Mouse (Mus musculus): ENCODE measurements around the gene Parvb.
A peak's percentile ranks its signal among the peaks of the same experiment; 100 is the strongest.

Gene Parvb

DNA sequence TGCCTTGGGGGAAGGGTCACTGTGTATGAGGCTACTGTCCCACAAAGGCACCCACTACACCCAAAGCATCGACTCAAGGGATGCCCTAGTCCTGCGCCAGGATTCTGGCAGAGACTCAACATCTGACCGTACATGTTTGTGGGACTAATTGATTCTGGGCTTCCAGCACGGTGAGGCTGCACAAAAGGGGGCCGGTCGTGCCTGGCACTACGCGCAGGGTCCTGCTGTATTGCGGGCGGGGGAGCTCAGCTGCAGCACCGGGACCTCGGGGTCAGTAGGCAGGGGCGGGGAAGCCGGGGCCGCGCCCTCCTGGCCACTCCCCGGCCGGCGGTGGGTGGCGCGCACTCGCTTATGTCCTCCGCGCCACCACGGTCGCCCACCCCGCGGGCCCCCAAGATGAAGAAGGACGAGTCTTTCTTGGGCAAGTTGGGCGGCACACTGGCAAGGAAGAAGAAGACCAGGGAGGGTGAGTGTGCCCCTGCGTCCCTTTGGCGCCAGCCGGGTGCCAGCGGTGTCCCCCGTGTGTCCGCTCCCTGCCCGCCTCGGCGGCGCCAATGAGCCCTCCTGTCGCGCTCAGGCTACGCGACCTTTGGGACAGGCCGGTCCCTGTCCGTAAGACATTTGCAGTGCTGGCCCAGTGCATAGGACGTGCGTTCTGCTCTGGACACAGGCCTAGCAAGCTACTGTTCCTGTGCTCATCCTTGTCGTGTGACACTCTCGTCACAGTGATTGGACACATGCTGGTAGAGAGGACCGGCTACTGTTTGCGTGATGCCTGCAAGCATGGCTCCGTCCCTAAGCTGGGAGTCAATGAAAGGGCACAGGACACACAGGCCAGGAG is at the start of gene Parvb:
Parvb (plus strand) TSS at position 323 of the 841 bp plus-strand sequence.
- peak; percentile 70 for DNase-seq

- DNase-seq, result no peak
Measured at GRCm38 (mm10) chr15:84183967-84184366, 47.9 kb upstream of the Parvb start.

GRCm38 (mm10) chr15:84186196-84186595 is 45.6 kb upstream of the Parvb start:
- no peak for DNase-seq

DNA sequence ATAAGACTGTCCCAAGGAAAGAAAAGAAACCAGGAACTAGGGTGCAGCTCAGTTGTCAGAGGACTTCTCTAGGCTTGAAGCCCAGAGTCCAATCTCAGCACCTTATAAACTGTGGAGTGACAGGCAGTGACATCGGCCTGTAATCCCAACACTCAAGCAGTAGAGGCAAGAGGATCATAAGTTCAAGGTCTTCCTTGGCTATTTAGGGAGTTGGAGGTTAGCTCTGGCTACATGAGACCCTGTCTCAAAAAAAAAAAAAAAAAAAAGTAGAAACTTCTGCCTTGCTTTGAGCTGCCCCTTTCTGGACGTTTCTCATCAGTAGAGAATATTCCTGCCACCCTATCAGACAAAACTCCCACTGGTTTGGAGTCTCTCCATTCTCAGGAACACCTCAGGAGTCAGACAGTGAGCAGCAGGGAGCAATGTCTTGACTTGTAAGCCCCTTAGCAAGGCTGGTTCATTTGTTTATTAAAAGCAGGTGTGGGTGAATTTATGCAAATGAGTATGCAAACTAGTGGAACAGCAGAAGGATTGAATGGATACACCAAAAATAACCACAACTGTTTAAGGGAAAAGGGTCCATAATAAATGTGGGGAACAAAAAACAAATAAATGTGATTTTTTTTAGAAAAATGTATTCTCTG is 42.8 kb upstream of the Parvb start:
- DNase-seq, result no peak

DNA sequence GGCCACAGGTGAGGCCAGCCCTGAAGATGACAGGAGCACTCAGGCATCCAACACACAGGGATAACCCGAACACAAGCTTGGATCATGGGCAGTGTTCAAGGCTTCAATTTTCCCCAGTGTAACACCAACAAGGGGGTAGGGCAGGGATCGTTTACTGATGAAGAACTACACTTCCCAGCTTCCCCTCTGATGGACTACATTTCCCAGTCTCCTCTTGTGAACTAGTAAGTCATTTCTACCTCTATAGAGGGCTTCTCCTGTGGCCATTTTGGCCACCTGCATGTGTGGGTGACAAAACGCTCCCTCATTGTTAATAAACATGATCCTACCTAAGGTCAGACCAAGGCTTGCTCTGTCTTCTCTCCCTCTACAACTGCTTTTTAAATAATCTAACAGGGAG is 42.0 kb upstream of the Parvb start:
- DNase-seq, result peak; percentile 40

DNA sequence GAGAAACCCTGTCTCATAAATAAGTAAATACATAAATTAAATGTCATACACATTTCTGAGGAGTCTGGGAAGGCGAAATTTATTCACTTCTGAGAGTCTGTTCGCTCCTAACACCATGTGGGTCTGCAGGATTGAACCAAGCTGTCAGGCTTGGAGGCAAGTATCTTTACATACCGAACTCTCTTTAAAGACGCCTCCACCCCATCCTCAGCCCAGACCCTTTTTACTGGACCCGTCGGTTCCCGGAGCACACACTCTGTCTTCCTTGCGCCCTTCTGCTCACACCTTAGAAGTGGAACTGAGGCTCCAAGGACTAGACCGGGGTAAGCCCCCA is 40.2 kb upstream of the Parvb start:
- DNase-seq, result no peak

DNA sequence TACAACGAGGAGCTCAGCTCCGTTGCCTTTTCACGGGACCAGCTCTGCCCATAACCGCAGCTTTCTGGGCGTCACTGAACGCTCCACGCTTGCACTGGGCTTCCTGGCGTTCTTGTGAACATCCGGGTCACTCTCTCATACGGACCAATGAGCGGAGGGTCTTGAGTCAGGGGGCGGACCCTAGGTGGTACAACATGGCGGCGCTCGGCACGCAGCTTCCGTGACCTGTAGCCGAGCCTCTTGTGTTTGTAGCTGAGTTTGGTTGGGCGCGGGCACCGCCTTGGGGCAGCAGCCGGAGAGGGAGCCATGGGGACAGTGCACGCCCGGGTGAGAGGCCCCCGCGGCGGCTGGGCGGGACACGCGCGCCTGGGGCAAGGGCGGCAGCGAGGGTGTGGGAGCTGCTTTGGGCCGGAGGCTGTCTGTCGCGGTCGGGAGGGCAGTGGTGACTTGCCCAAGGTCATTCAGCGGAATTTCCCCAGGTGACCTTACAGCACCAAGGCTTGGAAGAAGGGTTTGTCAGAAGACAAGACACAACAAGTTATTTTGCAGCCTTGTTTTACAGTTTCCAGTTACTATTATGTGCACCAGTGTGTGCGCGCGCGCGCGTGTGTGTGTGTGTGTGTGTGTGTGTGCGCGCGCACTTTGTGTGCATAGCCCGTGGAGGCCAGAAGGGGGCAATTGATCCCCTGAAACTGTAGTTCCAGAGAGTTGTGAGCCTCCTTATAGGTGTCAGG is 39.6 kb upstream of the Parvb start, which contains the start of gene Samm50:
Samm50 (plus strand) TSS at position 184 of the 734 bp plus-strand sequence.
- DNase-seq, result peak; percentile 96

- DNase-seq, result no peak
Measured at GRCm38 (mm10) chr15:84196486-84197165, 35.2 kb upstream of the Parvb start.

DNA sequence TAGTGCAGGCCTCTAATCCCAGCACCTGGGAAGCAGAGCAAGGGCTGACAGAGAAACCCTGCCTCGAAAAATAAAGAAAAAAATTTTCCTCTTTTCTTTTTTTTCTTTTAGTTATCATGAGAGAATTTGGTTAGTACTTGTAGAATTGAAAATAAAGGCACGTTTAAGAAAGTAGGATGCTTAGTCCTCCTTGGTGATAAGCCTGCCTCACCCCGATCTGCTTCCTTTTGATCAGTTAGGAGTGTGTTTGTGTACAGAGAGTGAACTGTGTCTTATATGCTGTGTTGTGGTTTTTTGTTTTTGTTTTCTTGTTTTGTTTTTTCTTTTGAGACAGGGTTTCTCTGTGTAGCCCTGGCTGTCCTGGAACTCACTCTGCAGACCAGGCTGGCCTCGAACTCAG is 24.5 kb upstream of the Parvb start:
- DNase-seq, result no peak

DNA sequence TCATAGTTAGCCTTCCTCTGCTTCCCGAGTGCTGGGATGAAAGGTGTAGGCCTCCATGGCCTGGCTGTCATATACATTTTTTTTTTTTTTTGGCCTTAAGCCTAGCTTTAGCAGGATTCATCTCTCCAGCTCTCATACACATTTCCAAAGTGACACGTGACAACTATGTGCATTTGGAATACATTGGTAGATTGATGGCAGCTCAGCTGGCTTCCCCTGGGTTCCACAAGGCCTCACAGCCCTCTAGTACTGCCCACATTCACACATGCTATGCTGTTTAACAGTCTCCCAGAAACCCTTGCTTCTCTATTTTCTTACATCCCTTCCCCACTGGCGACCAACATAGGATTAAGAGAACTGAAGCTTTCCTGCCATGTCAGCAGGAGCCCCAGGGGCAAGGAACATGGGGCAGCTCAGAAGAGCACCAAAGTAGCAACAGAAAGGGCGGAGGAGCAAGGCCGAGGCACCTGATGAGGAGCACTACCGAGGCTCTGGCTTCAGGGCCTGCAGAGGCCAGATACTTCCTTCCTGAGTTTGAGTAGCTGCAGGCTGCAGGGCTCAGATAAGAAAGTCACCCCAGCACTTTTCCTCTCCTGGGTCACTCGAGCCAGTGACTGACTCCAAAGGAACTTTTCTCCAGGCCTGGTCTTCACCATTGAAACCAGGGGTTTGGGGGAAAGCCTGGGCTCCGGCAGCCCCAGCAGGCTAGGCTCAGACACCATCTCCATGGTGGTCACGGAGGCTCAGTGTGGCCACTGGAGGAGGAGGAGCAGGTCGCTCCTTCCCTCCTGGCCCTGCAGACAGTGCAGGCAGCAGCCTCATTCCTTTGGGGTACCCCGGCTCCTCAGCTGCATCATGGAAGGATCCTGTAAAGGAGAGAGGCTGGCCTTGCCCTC is 22.1 kb upstream of the Parvb start:
- DNase-seq, result peak; percentile 50

- DNase-seq, result no peak
Measured at GRCm38 (mm10) chr15:84210461-84210860, 21.4 kb upstream of the Parvb start.

- no peak for DNase-seq
Measured at GRCm38 (mm10) chr15:84210941-84211340, 20.9 kb upstream of the Parvb start.

DNA sequence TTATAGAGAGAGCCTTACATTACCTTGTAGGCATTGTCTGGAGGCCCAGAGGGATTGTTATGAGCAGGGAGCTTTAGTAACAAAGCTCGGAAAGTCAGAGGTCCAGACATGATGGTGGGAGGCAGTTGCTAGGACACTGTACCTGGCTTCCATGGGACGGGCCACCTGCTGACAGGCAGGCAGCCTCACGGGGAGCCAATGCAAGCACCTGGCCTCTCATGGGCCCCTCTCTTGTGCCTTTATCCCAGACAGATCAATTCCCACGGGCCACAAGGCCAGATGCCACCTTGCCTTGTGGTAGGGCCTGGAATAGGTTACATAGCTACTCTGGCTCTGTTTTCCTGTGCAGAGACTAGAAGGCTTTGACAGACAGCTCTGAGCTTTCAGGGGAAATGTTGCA is 20.3 kb upstream of the Parvb start:
- DNase-seq, result no peak

GRCm38 (mm10) chr15:84212031-84212755 is 19.6 kb upstream of the Parvb start:
- DNase-seq, result peak; percentile 84

GRCm38 (mm10) chr15:84212756-84213105 is 19.1 kb upstream of the Parvb start:
- DNase-seq, result no peak

GRCm38 (mm10) chr15:84213162-84213739 is 18.6 kb upstream of the Parvb start:
- no peak for DNase-seq

- no peak for DNase-seq
Measured at GRCm38 (mm10) chr15:84214476-84214875, 17.4 kb upstream of the Parvb start.

- DNase-seq, result no peak
Measured at GRCm38 (mm10) chr15:84215273-84215672, 16.6 kb upstream of the Parvb start.

GRCm38 (mm10) chr15:84216026-84216425 is 15.8 kb upstream of the Parvb start:
- DNase-seq, result no peak

DNA sequence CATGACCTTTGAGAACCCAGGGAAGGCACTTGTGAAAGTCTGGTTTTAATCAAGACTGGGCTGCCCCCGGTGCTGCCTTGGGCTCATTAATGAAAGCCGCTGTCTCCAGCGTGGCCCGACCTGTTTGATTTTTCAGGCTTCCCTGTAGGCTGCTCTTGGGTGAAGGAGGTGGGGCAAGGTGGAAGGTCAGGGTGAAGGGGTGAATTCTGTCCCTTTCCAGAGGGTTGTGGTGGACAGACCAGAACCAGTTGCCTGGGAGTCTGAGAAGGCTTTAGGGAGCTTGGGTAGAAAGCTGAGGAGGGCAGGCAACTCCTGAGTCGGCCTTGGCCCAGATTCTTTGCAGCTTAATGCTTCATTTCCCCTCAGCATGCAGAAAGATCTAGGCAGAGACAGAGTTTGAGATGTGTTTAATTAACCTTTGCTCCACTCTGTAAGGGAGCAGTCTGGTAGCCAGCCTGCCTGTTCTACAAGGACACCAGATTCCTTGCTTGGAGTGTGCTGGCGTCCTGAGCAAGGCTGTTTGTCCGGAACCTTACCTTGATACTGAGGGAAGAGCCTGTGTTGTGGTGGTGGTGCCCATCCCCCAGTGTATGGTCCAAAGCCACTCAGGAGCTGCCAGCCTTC is 15.3 kb upstream of the Parvb start:
- no peak for DNase-seq

Data from lung, postnatal 36 days (tissue).